Mouse (Mus musculus): ENCODE measurements around the gene Mcm10. TPM values are rescaled to one million over a fixed set of nuclear protein-coding genes. Genes with fewer than 3 reads are reported as not detected.
A peak's percentile ranks its signal among the peaks of the same experiment; 100 is the strongest.

The Mcm10 gene
- polyA plus RNA-seq, 1 experiment from 2014 or later = 49.8 TPM

GRCm38 (mm10) chr2:4996421-4996824, 16.2 kb downstream of the Mcm10 start:
- Histone ChIP-seq H3K4me2 (no peak overlapping the region), H3K9ac (ENCODE audit: low read length) (no peak overlapping the region), H3K27ac (ENCODE audit: low read depth, low read length) (no peak overlapping the region), H3K27me3 (ENCODE audit: control insufficient read depth, insufficient read depth, low read length) (no peaks in the 10 kb centered on the region), H3K4me1 (ENCODE audit: control insufficient read depth, insufficient read depth, low read length) (no peaks in the 10 kb centered on the region), H3K4me3 (ENCODE audit: low read depth, low read length) (no peak overlapping the region), H3K36me3 (ENCODE audit: control insufficient read depth, insufficient read depth, low read length) (peaks cover 21% of the 10 kb centered on the region), H3K9me3 (ENCODE audit: control insufficient read depth, low read length) (no peaks in the 10 kb centered on the region)
- no peak for ATAC-seq (ENCODE audit: low FRiP score)
- peak; percentile 14 for DNase-seq (ENCODE audit: low spot score, missing footprints)
- 93% methylated on average over 6 of the region's 6 CpGs for WGBS

DNA sequence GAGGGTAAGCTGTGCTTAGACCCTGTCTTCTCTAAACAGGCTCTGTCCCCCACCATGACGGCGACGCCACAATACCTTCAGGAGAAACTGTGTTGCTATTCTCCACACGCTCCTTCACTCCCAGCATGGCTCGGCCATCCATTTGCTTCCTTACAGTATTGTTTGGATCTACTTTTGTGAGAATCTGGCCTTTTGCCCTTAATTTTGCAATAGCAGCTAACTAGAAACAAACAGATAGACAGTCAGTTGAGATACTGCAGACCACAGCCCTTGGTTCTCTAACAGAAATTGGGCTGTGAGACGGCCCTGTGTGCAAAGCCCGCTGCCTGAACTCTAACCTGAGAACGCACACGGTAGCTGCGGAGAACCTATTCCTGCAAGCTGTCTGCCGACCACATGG, 16.9 kb downstream of the Mcm10 start:
- DNase-seq (ENCODE audit: low spot score, missing footprints) = peak; percentile 47
- Histone ChIP-seq H3K9me3 (ENCODE audit: control insufficient read depth, low read length) (no peaks in the 10 kb centered on the region), H3K9ac (ENCODE audit: low read length) (no peak overlapping the region), H3K4me2 (no peak overlapping the region), H3K27me3 (ENCODE audit: control insufficient read depth, insufficient read depth, low read length) (no peaks in the 10 kb centered on the region), H3K27ac (ENCODE audit: low read depth, low read length) (no peak overlapping the region), H3K4me1 (ENCODE audit: control insufficient read depth, insufficient read depth, low read length) (no peaks in the 10 kb centered on the region), H3K4me3 (ENCODE audit: low read depth, low read length) (no peak overlapping the region), H3K36me3 (ENCODE audit: control insufficient read depth, insufficient read depth, low read length) (peaks cover 25% of the 10 kb centered on the region)
- 93% methylated on average over 11 of the region's 11 CpGs for WGBS
- ATAC-seq (ENCODE audit: low FRiP score) = no peak

DNA sequence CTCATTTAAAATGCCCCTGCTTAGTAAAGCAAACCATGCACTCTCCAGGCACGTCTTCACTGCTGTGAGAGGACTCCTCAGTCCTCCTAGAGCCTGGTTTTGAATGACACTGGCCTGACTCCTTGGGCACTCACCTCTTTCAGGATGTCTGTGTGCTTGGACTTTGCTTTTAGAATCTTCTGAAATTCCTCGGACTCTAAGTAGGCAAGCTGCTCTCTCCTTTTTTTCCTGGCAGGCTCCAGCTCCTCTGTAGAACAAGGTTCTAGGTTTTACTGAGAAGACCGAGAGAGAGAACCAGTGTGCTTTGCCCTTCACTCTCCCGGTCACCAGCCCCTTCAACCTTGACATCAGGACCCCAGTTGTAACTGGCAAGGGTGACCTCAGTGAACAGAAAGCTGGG, 18.2 kb downstream of the Mcm10 start:
- H3K36me3 ChIP-seq (ENCODE audit: control insufficient read depth, insufficient read depth, low read length) = peaks cover 24% of the 10 kb centered on the region
- no peak overlapping the region for H3K4me2 ChIP-seq
- H3K27ac ChIP-seq (ENCODE audit: low read depth, low read length) = no peak overlapping the region
- no peak overlapping the region for H3K4me3 ChIP-seq (ENCODE audit: low read depth, low read length)
- no peak for ATAC-seq (ENCODE audit: low FRiP score)
- no peak overlapping the region for H3K9ac ChIP-seq (ENCODE audit: low read length)
- H3K4me1 ChIP-seq (ENCODE audit: control insufficient read depth, insufficient read depth, low read length) = no peaks in the 10 kb centered on the region
- DNase-seq (ENCODE audit: low spot score, missing footprints) = no peak
- 88% methylated on average over 4 of the region's 4 CpGs for WGBS
- H3K27me3 ChIP-seq (ENCODE audit: control insufficient read depth, insufficient read depth, low read length) = no peaks in the 10 kb centered on the region
- no peaks in the 10 kb centered on the region for H3K9me3 ChIP-seq (ENCODE audit: control insufficient read depth, low read length)

DNA sequence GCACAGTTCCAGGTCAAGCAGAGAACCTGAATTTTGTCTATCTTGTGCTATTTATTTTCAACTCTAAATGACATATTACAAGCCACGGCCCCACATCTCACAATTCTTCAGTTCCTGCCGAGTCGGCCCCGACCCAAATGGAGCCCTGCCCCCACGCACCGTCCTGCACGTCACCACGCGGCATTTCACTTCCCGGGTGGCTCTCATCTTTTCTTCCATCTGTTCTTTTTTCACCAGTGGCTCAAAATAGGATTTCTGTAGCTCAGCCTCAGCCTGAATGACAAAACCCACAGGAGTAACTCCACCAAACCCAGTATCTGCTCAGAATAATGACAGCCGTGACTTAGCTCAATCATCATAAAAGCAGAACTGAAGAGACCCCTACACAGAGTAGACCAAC, 19.0 kb downstream of the Mcm10 start:
- no peaks in the 10 kb centered on the region for H3K4me1 ChIP-seq (ENCODE audit: control insufficient read depth, insufficient read depth, low read length)
- DNase-seq (ENCODE audit: low spot score, missing footprints) = peak; percentile 10
- no peaks in the 10 kb centered on the region for H3K9me3 ChIP-seq (ENCODE audit: control insufficient read depth, low read length)
- no peak overlapping the region for H3K9ac ChIP-seq (ENCODE audit: low read length)
- H3K27ac ChIP-seq (ENCODE audit: low read depth, low read length) = no peak overlapping the region
- H3K4me3 ChIP-seq (ENCODE audit: low read depth, low read length) = no peak overlapping the region
- no peaks in the 10 kb centered on the region for H3K27me3 ChIP-seq (ENCODE audit: control insufficient read depth, insufficient read depth, low read length)
- no peak for ATAC-seq (ENCODE audit: low FRiP score)
- 93% methylated on average over 11 of the region's 11 CpGs for WGBS
- peaks cover 22% of the 10 kb centered on the region for H3K36me3 ChIP-seq (ENCODE audit: control insufficient read depth, insufficient read depth, low read length)
- H3K4me2 ChIP-seq = no peak overlapping the region

DNA sequence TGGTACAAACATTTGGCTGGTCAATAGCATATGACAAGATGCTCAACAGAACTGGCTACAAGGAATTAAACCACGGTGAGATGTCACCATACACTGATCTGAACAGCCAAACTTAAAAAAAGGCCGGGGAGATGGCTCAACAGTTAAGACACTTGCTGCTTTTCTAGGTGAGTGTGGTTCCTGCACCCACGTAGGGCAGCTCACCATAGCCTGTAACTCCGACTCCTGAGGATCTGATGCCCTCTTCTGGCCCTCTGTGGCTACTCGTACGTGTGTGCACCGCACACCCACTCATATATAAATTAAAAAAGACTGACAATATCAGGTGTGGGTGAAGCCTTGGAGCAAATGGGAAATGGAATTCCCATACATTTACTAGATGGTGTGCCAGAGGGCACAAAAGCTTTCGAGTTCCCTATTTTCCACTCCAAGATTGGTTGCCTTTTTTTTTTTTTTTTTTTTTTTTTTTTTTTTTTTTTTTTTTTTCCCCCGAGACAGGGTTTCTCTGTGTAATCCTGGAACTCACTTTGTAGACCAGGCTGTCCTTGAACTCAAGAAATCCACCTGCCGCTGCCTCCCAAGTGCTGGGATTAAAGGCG, 23.7 kb downstream of the Mcm10 start:
- DNase-seq (ENCODE audit: low spot score, missing footprints) (peak; percentile 60), ATAC-seq (ENCODE audit: low FRiP score) (no peak)
- H3K4me1 ChIP-seq (ENCODE audit: control insufficient read depth, insufficient read depth, low read length) = no peaks in the 10 kb centered on the region
- WGBS = 78% methylated on average over 11 of the region's 11 CpGs
- H3K36me3 ChIP-seq (ENCODE audit: control insufficient read depth, insufficient read depth, low read length) = peaks cover 14% of the 10 kb centered on the region
- no peak overlapping the region for H3K4me2 ChIP-seq
- H3K27me3 ChIP-seq (ENCODE audit: control insufficient read depth, insufficient read depth, low read length) = no peaks in the 10 kb centered on the region
- no peak overlapping the region for H3K4me3 ChIP-seq (ENCODE audit: low read depth, low read length)
- no peak overlapping the region for H3K9ac ChIP-seq (ENCODE audit: low read length)
- H3K9me3 ChIP-seq (ENCODE audit: control insufficient read depth, low read length) = no peaks in the 10 kb centered on the region
- no peak overlapping the region for H3K27ac ChIP-seq (ENCODE audit: low read depth, low read length)

DNA sequence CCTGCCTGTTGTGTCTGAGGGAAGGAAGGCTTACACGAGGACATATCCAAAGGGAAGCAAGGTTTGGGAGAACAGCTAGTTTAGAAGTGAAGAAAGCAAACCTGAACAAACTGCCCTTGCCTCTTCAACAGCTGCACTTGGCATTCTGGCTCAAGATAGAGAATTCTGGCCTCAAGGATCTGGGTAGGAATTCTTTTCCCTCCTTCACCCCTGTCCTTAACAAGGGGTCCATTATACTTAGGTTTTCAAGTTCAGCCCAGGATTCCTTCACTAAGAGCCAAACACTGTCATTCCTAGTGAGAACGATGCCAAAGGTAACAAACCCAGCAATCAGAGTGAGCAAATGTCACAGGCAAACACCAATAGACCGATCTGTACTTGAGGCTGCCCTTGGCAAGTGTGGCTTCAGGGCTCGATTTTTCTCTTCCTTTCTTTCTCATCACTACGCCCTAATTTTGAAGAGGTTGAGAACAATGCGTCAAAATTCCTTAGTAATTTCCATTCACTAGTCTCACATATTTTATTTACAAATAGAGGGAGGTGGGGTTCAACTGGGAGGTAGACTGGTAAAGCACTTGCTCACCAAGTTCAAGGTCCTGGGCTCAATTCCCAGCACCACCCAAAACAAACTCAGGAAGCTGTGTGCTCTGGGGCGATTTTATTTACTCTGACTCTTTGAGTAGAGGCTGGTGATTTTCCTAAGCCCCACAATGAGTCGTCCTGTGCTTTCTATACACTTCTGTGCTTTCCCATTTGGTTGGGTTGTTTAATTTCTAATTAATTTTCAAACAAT, 25.0 kb downstream of the Mcm10 start:
- Histone ChIP-seq H3K36me3 (ENCODE audit: control insufficient read depth, insufficient read depth, low read length) (peaks cover 8% of the 10 kb centered on the region; the same call in 1 of the 2 replicates), H3K4me3 (ENCODE audit: low read depth, low read length) (no peak overlapping the region), H3K9me3 (ENCODE audit: control insufficient read depth, low read length) (no peaks in the 10 kb centered on the region), H3K4me1 (ENCODE audit: control insufficient read depth, insufficient read depth, low read length) (no peaks in the 10 kb centered on the region), H3K27me3 (ENCODE audit: control insufficient read depth, insufficient read depth, low read length) (no peaks in the 10 kb centered on the region), H3K27ac (ENCODE audit: low read depth, low read length) (no peak overlapping the region), H3K9ac (ENCODE audit: low read length) (no peak overlapping the region), H3K4me2 (no peak overlapping the region)
- no peak for ATAC-seq (ENCODE audit: low FRiP score)
- no peak for DNase-seq (ENCODE audit: low spot score, missing footprints)
- 86% methylated on average over 8 of the region's 8 CpGs for WGBS

GRCm38 (mm10) chr2:4986798-4987197, 25.8 kb downstream of the Mcm10 start:
- Histone ChIP-seq H3K9ac (ENCODE audit: low read length) (no peak overlapping the region), H3K27me3 (ENCODE audit: control insufficient read depth, insufficient read depth, low read length) (no peaks in the 10 kb centered on the region), H3K27ac (ENCODE audit: low read depth, low read length) (no peak overlapping the region), H3K4me3 (ENCODE audit: low read depth, low read length) (no peak overlapping the region), H3K9me3 (ENCODE audit: control insufficient read depth, low read length) (no peaks in the 10 kb centered on the region), H3K4me1 (ENCODE audit: control insufficient read depth, insufficient read depth, low read length) (no peaks in the 10 kb centered on the region), H3K36me3 (ENCODE audit: control insufficient read depth, insufficient read depth, low read length) (peaks cover 5% of the 10 kb centered on the region; the same call in 1 of the 2 replicates), H3K4me2 (no peak overlapping the region)
- WGBS = 89% methylated on average over 4 of the region's 4 CpGs
- no peak for ATAC-seq (ENCODE audit: low FRiP score)
- no peak for DNase-seq (ENCODE audit: low spot score, missing footprints)

DNA sequence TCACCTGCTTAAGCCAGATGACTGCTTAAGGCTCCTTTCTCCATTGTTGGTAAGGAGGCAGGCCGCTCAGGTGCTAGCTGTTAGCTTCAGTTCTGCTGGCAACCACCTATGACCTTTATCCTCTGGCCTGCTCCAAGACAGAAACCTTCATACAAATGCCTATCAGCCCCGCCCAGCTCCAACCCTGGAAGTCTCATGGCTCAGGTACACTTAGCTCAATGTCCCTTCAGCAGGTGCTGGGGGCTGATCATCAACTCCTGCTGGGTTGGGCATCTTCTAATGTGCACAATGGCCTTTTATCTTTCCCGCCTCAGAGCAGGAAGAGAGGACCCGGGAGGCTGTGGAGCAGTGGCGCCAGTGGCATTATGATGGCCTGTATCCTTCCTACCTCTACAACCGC, 27.6 kb downstream of the Mcm10 start:
- no peak overlapping the region for H3K4me3 ChIP-seq (ENCODE audit: low read depth, low read length)
- ATAC-seq (ENCODE audit: low FRiP score) = no peak
- H3K4me2 ChIP-seq = no peak overlapping the region
- WGBS = 87% methylated on average over 6 of the region's 6 CpGs
- DNase-seq (ENCODE audit: low spot score, missing footprints) = no peak
- no peaks in the 10 kb centered on the region for H3K27me3 ChIP-seq (ENCODE audit: control insufficient read depth, insufficient read depth, low read length)
- H3K9me3 ChIP-seq (ENCODE audit: control insufficient read depth, low read length) = no peaks in the 10 kb centered on the region
- no peak overlapping the region for H3K27ac ChIP-seq (ENCODE audit: low read depth, low read length)
- H3K36me3 ChIP-seq (ENCODE audit: control insufficient read depth, insufficient read depth, low read length) = no peaks in the 10 kb centered on the region
- H3K9ac ChIP-seq (ENCODE audit: low read length) = no peak overlapping the region
- H3K4me1 ChIP-seq (ENCODE audit: control insufficient read depth, insufficient read depth, low read length) = no peaks in the 10 kb centered on the region

GRCm38 (mm10) chr2:4983987-4984386, 28.6 kb downstream of the Mcm10 start:
- no peak overlapping the region for H3K27ac ChIP-seq (ENCODE audit: low read depth, low read length)
- no peak for DNase-seq (ENCODE audit: low spot score, missing footprints)
- H3K4me1 ChIP-seq (ENCODE audit: control insufficient read depth, insufficient read depth, low read length) = no peaks in the 10 kb centered on the region
- no peaks in the 10 kb centered on the region for H3K9me3 ChIP-seq (ENCODE audit: control insufficient read depth, low read length)
- 34% methylated on average over 5 of the region's 5 CpGs for WGBS
- no peak overlapping the region for H3K4me3 ChIP-seq (ENCODE audit: low read depth, low read length)
- no peak overlapping the region for H3K4me2 ChIP-seq
- ATAC-seq (ENCODE audit: low FRiP score) = no peak
- H3K36me3 ChIP-seq (ENCODE audit: control insufficient read depth, insufficient read depth, low read length) = no peaks in the 10 kb centered on the region
- no peak overlapping the region for H3K9ac ChIP-seq (ENCODE audit: low read length)
- no peaks in the 10 kb centered on the region for H3K27me3 ChIP-seq (ENCODE audit: control insufficient read depth, insufficient read depth, low read length)
